Mouse (Mus musculus) midbrain, embryonic 15.5 days (tissue): ENCODE results near the gene Slc25a3. TPM values are rescaled to one million over a fixed set of nuclear protein-coding genes. Genes with fewer than 3 reads are reported as not detected.
A peak's percentile ranks its signal among the peaks of the same experiment; 100 is the strongest.

Experiments used
- ATAC-seq: fragments of 200-750 bp; cut with Nextera tagmentation; replicated peaks from 2 replicates; pipeline ENCODE4 v1.8.0; 2017; ENCODE audit warnings: moderate TSS enrichment
- H3K27ac ChIP-seq: fragments of 300-500 bp; sonication (generic); 2 replicates; pipeline ENCODE4 v1.5.1; 2015; ENCODE audit warnings: mild to moderate bottlenecking, inconsistent platforms
- H3K27me3 ChIP-seq: fragments of 300-500 bp; sonication (generic); replicated peaks from 2 replicates; pipeline ENCODE4 v1.6.1; 2015; ENCODE audit warnings: inconsistent platforms
- H3K36me3 ChIP-seq: fragments of 300-500 bp; sonication (generic); replicated peaks from 2 replicates; pipeline ENCODE4 v1.6.1; 2015; ENCODE audit warnings: inconsistent platforms
- H3K4me1 ChIP-seq: fragments of 300-500 bp; sonication (generic); 2 replicates; pipeline ENCODE4 v1.6.1; 2015; ENCODE audit warnings: inconsistent platforms
- H3K4me2 ChIP-seq: fragments of 300-500 bp; sonication (generic); 2 replicates; pipeline ENCODE4 v1.6.1; 2015; ENCODE audit warnings: inconsistent platforms, mild to moderate bottlenecking, moderate library complexity
- H3K4me3 ChIP-seq: fragments of 300-500 bp; sonication (generic); 2 replicates; pipeline ENCODE4 v1.5.1; 2015; ENCODE audit warnings: mild to moderate bottlenecking, inconsistent platforms
- H3K9ac ChIP-seq: fragments of 300-500 bp; sonication (generic); 2 replicates; pipeline ENCODE4 v1.6.1; 2015; ENCODE audit warnings: mild to moderate bottlenecking, inconsistent platforms
- H3K9me3 ChIP-seq: fragments of 300-500 bp; sonication (generic); 2 replicates; pipeline ENCODE4 v1.6.1; 2016; ENCODE audit warnings: inconsistent platforms
- WGBS: fragments of 180-500 bp; shearing (Covaris S2); methylation state at CpG from one replicate; pipeline ENCODE4 v1.1.7; 2015; ENCODE audit warnings: mixed read lengths; 5-methylcytosine and 5-hydroxymethylcytosine counted together
- polyA plus RNA-seq: library from polyadenylated mRNA; unstranded; fragments of >200 nt; fragmentation: Nextera tagmentation; extraction: Ambion mirVana; gene quantifications from 2 replicates; pipeline ENCODE4 v1.2.1, GENCODE M21; 2015

Gene Slc25a3
- polyA plus RNA-seq, 1 experiment from 2014 or later: 542 TPM

- Histone ChIP-seq H3K9me3 (no peaks in the 10 kb centered on the region), H3K4me3 (no peak overlapping the region), H3K4me1 (peaks cover 14% of the 10 kb centered on the region), H3K36me3 (peaks cover 38% of the 10 kb centered on the region), H3K27me3 (no peaks in the 10 kb centered on the region), H3K27ac (no peak overlapping the region), H3K4me2 (no peak overlapping the region), H3K9ac (no peak overlapping the region)
- 94% methylated on average over 15 of the region's 15 CpGs for WGBS
- no peak for ATAC-seq
These were observed 38.8 kb upstream of the Slc25a3 start for GRCm38 (mm10) chr10:91162511-91163163.

- 87% methylated on average over 11 of the region's 11 CpGs for WGBS
- Histone ChIP-seq H3K27ac (no peak overlapping the region), H3K9ac (no peak overlapping the region), H3K36me3 (peaks cover 38% of the 10 kb centered on the region), H3K9me3 (no peaks in the 10 kb centered on the region), H3K4me3 (no peak overlapping the region), H3K27me3 (no peaks in the 10 kb centered on the region), H3K4me1 (peaks cover 8% of the 10 kb centered on the region; the same call in 1 of the 2 replicates), H3K4me2 (no peak overlapping the region)
- ATAC-seq: no peak
These were observed 38.2 kb upstream of the Slc25a3 start for GRCm38 (mm10) chr10:91162077-91162476.

- ATAC-seq: no peak
- no peak overlapping the region for H3K27ac ChIP-seq
- WGBS: 91% methylated on average over 5 of the region's 5 CpGs
- 0 out of 2 replicates have a peak, but pooled peaks cover under 1% of the 10 kb centered on the region for H3K4me1 ChIP-seq
- H3K4me2 ChIP-seq: no peak overlapping the region
- peaks cover 41% of the 10 kb centered on the region for H3K36me3 ChIP-seq
- H3K9ac ChIP-seq: no peak overlapping the region
- H3K9me3 ChIP-seq: no peaks in the 10 kb centered on the region
- no peaks in the 10 kb centered on the region for H3K27me3 ChIP-seq
- H3K4me3 ChIP-seq: no peak overlapping the region
These were observed 37.1 kb upstream of the Slc25a3 start for GRCm38 (mm10) chr10:91161006-91161405.

GRCm38 (mm10) chr10:91158442-91158841 lies 34.6 kb upstream of the Slc25a3 start:
- H3K4me2 ChIP-seq: no peak overlapping the region
- 82% methylated on average over 8 of the region's 8 CpGs for WGBS
- H3K4me3 ChIP-seq: no peak overlapping the region
- ATAC-seq: no peak
- no peaks in the 10 kb centered on the region for H3K9me3 ChIP-seq
- H3K27me3 ChIP-seq: no peaks in the 10 kb centered on the region
- peaks cover 47% of the 10 kb centered on the region for H3K36me3 ChIP-seq
- H3K4me1 ChIP-seq: no peaks in the 10 kb centered on the region
- H3K9ac ChIP-seq: no peak overlapping the region
- no peak overlapping the region for H3K27ac ChIP-seq

GRCm38 (mm10) chr10:91156338-91156737 lies 32.5 kb upstream of the Slc25a3 start:
- no peak for ATAC-seq
- H3K4me3 ChIP-seq: no peak overlapping the region
- no peaks in the 10 kb centered on the region for H3K4me1 ChIP-seq
- no peak overlapping the region for H3K9ac ChIP-seq
- 89% methylated on average over 6 of the region's 6 CpGs for WGBS
- peaks cover 32% of the 10 kb centered on the region for H3K36me3 ChIP-seq
- no peaks in the 10 kb centered on the region for H3K9me3 ChIP-seq
- no peaks in the 10 kb centered on the region for H3K27me3 ChIP-seq
- no peak overlapping the region for H3K27ac ChIP-seq
- H3K4me2 ChIP-seq: no peak overlapping the region

GRCm38 (mm10) chr10:91153894-91154503 lies 30.1 kb upstream of the Slc25a3 start:
- no peaks in the 10 kb centered on the region for H3K9me3 ChIP-seq
- H3K4me1 ChIP-seq: no peaks in the 10 kb centered on the region
- H3K9ac ChIP-seq: no peak overlapping the region
- H3K4me3 ChIP-seq: no peak overlapping the region
- no peak for ATAC-seq
- H3K27me3 ChIP-seq: no peaks in the 10 kb centered on the region
- peaks cover 44% of the 10 kb centered on the region for H3K36me3 ChIP-seq
- H3K27ac ChIP-seq: no peak overlapping the region
- H3K4me2 ChIP-seq: no peak overlapping the region
- WGBS: 87% methylated on average over 10 of the region's 10 CpGs

- Histone ChIP-seq H3K4me1 (no peaks in the 10 kb centered on the region), H3K4me2 (no peak overlapping the region), H3K4me3 (no peak overlapping the region), H3K9ac (no peak overlapping the region), H3K27ac (no peak overlapping the region), H3K9me3 (no peaks in the 10 kb centered on the region), H3K36me3 (peaks cover 19% of the 10 kb centered on the region), H3K27me3 (no peaks in the 10 kb centered on the region)
- 97% methylated on average over 7 of the region's 7 CpGs for WGBS
- no peak for ATAC-seq
These were observed 21.6 kb upstream of the Slc25a3 start for GRCm38 (mm10) chr10:91145413-91145812.

GRCm38 (mm10) chr10:91143313-91144230 lies 19.7 kb upstream of the Slc25a3 start:
- no peak overlapping the region for H3K4me3 ChIP-seq
- H3K36me3 ChIP-seq: peaks cover 5% of the 10 kb centered on the region
- no peaks in the 10 kb centered on the region for H3K4me1 ChIP-seq
- H3K9me3 ChIP-seq: no peaks in the 10 kb centered on the region
- no peaks in the 10 kb centered on the region for H3K27me3 ChIP-seq
- 80% methylated on average over 18 of the region's 18 CpGs for WGBS
- no peak for ATAC-seq
- H3K4me2 ChIP-seq: no peak overlapping the region
- no peak overlapping the region for H3K9ac ChIP-seq
- H3K27ac ChIP-seq: no peak overlapping the region

- H3K9ac ChIP-seq: no peak overlapping the region
- 76% methylated on average over 10 of the region's 10 CpGs for WGBS
- H3K4me2 ChIP-seq: no peak overlapping the region
- no peaks in the 10 kb centered on the region for H3K9me3 ChIP-seq
- peaks cover 5% of the 10 kb centered on the region for H3K36me3 ChIP-seq
- no peaks in the 10 kb centered on the region for H3K27me3 ChIP-seq
- no peaks in the 10 kb centered on the region for H3K4me1 ChIP-seq
- no peak for ATAC-seq
- no peak overlapping the region for H3K4me3 ChIP-seq
- no peak overlapping the region for H3K27ac ChIP-seq
These were observed 18.9 kb upstream of the Slc25a3 start for GRCm38 (mm10) chr10:91142654-91143191.

- WGBS: 23% methylated on average over 2 of the region's 2 CpGs
These were observed 17.7 kb upstream of the Slc25a3 start for GRCm38 (mm10) chr10:91141564-91141963.

GRCm38 (mm10) chr10:91139148-91139766 lies 15.4 kb upstream of the Slc25a3 start:
- no peaks in the 10 kb centered on the region for H3K4me1 ChIP-seq
- H3K27me3 ChIP-seq: no peaks in the 10 kb centered on the region
- no peak overlapping the region for H3K4me3 ChIP-seq
- H3K9ac ChIP-seq: no peak overlapping the region
- H3K9me3 ChIP-seq: no peaks in the 10 kb centered on the region
- H3K36me3 ChIP-seq: no peaks in the 10 kb centered on the region
- no peak for ATAC-seq
- H3K27ac ChIP-seq: no peak overlapping the region
- WGBS: 93% methylated on average over 14 of the region's 14 CpGs
- no peak overlapping the region for H3K4me2 ChIP-seq

More at GRCm38 (mm10) chr10:91141564-91141963, 17.7 kb upstream of the Slc25a3 start:
- Histone ChIP-seq H3K27me3 (no peaks in the 10 kb centered on the region), H3K4me2 (no peak overlapping the region), H3K9ac (no peak overlapping the region), H3K9me3 (no peaks in the 10 kb centered on the region), H3K27ac (no peak overlapping the region), H3K36me3 (no peaks in the 10 kb centered on the region; the same call in 1 of the 2 replicates), H3K4me1 (no peaks in the 10 kb centered on the region), H3K4me3 (no peak overlapping the region)
- peak; percentile 48; the same call in 1 of the 2 replicates for ATAC-seq

- no peaks in the 10 kb centered on the region for H3K9me3 ChIP-seq
- H3K36me3 ChIP-seq: no peaks in the 10 kb centered on the region
- no peak overlapping the region for H3K9ac ChIP-seq
- WGBS: 88% methylated on average over 3 of the region's 3 CpGs
- H3K4me1 ChIP-seq: no peaks in the 10 kb centered on the region
- H3K4me2 ChIP-seq: no peak overlapping the region
- H3K4me3 ChIP-seq: no peak overlapping the region
- H3K27me3 ChIP-seq: no peaks in the 10 kb centered on the region
- no peak overlapping the region for H3K27ac ChIP-seq
- ATAC-seq: no peak
These were observed 14.5 kb upstream of the Slc25a3 start for GRCm38 (mm10) chr10:91138317-91138716.
